Mouse (Mus musculus): ENCODE results near the gene Sult2b1. TPM values are rescaled to one million over a fixed set of nuclear protein-coding genes. Genes with fewer than 3 reads are reported as not detected.
A peak's percentile ranks its signal among the peaks of the same experiment; 100 is the strongest.

Sult2b1 gene
- polyA plus RNA-seq, 1 experiment: not detected

- no peak for TF ChIP-seq TAL1 (IDR thresholded peaks at IDR 0.05; ENCODE audit: low read length)
- TF ChIP-seq GATA1 (IDR thresholded peaks at IDR 0.05; ENCODE audit: low read length): no peak
- Histone ChIP-seq H3K36me3 (ENCODE audit: control insufficient read depth) (peaks cover 33% of the 10 kb centered on the region), H3K9me3 (ENCODE audit: control insufficient read depth, low read length) (no peaks in the 10 kb centered on the region), H3K4me1 (ENCODE audit: control insufficient read depth) (no peaks in the 10 kb centered on the region), H3K4me3 (replicated peaks) (no peak overlapping the region), H3K27me3 (ENCODE audit: control insufficient read depth) (peaks cover 6% of the 10 kb centered on the region; the same call in 1 of the 2 replicates)
These were observed 36.4 kb upstream of the Sult2b1 start for GRCm38 (mm10) chr7:45820913-45821312.

- Histone ChIP-seq H3K27me3 (ENCODE audit: control insufficient read depth) (peaks cover 6% of the 10 kb centered on the region; the same call in 1 of the 2 replicates), H3K4me3 (replicated peaks) (no peak overlapping the region), H3K36me3 (ENCODE audit: control insufficient read depth) (peaks cover 22% of the 10 kb centered on the region), H3K9me3 (ENCODE audit: control insufficient read depth, low read length) (no peaks in the 10 kb centered on the region), H3K4me1 (ENCODE audit: control insufficient read depth) (peaks cover 9% of the 10 kb centered on the region)
- TF ChIP-seq TAL1 (IDR thresholded peaks at IDR 0.05; ENCODE audit: low read length) (no peak), GATA1 (IDR thresholded peaks at IDR 0.05; ENCODE audit: low read length) (no peak)
These were observed 35.4 kb upstream of the Sult2b1 start for GRCm38 (mm10) chr7:45819843-45820242.

GRCm38 (mm10) chr7:45815984-45816351, 31.5 kb upstream of the Sult2b1 start:
- no peak for TF ChIP-seq TAL1 (IDR thresholded peaks at IDR 0.05; ENCODE audit: low read length)

GRCm38 (mm10) chr7:45815323-45815983, 31.0 kb upstream of the Sult2b1 start:
- H3K4me1 ChIP-seq (ENCODE audit: control insufficient read depth): peaks cover 32% of the 10 kb centered on the region
- H3K36me3 ChIP-seq (ENCODE audit: control insufficient read depth): peaks cover 27% of the 10 kb centered on the region
- no peak for TF ChIP-seq GATA1 (IDR thresholded peaks at IDR 0.05; ENCODE audit: low read length)
- TF ChIP-seq TAL1 (IDR thresholded peaks at IDR 0.05; ENCODE audit: low read length): no peak
- no peaks in the 10 kb centered on the region for H3K9me3 ChIP-seq (ENCODE audit: control insufficient read depth, low read length)
- peak overlapping the region; percentile 92 for H3K4me3 ChIP-seq (replicated peaks)
- peaks cover 6% of the 10 kb centered on the region; the same call in 1 of the 2 replicates for H3K27me3 ChIP-seq (ENCODE audit: control insufficient read depth)

More at GRCm38 (mm10) chr7:45815984-45816351, 31.5 kb upstream of the Sult2b1 start:
- Histone ChIP-seq H3K36me3 (ENCODE audit: control insufficient read depth) (peaks cover 22% of the 10 kb centered on the region), H3K4me3 (replicated peaks) (no peak overlapping the region), H3K4me1 (ENCODE audit: control insufficient read depth) (peaks cover 32% of the 10 kb centered on the region), H3K9me3 (ENCODE audit: control insufficient read depth, low read length) (no peaks in the 10 kb centered on the region), H3K27me3 (ENCODE audit: control insufficient read depth) (peaks cover 6% of the 10 kb centered on the region; the same call in 1 of the 2 replicates)

GRCm38 (mm10) chr7:45814841-45815240, 30.4 kb upstream of the Sult2b1 start:
- Histone ChIP-seq H3K27me3 (ENCODE audit: control insufficient read depth) (peaks cover 6% of the 10 kb centered on the region; the same call in 1 of the 2 replicates), H3K36me3 (ENCODE audit: control insufficient read depth) (peaks cover 33% of the 10 kb centered on the region), H3K4me1 (ENCODE audit: control insufficient read depth) (peaks cover 32% of the 10 kb centered on the region), H3K9me3 (ENCODE audit: control insufficient read depth, low read length) (no peaks in the 10 kb centered on the region), H3K4me3 (replicated peaks) (peak overlapping the region; percentile 92)
- TF ChIP-seq TAL1 (IDR thresholded peaks at IDR 0.05; ENCODE audit: low read length) (no peak), GATA1 (IDR thresholded peaks at IDR 0.05; ENCODE audit: low read length) (no peak)

GRCm38 (mm10) chr7:45813787-45814779, 29.6 kb upstream of the Sult2b1 start, which contains the start of gene Cyth2:
Gene Cyth2, minus strand, starts transcription at chr7:45814581.
- H3K4me1 ChIP-seq (ENCODE audit: control insufficient read depth): peaks cover 32% of the 10 kb centered on the region
- no peaks in the 10 kb centered on the region for H3K9me3 ChIP-seq (ENCODE audit: control insufficient read depth, low read length)
- H3K36me3 ChIP-seq (ENCODE audit: control insufficient read depth): peaks cover 41% of the 10 kb centered on the region
- TF ChIP-seq TAL1 (IDR thresholded peaks at IDR 0.05; ENCODE audit: low read length) (no peak), GATA1 (IDR thresholded peaks at IDR 0.05; ENCODE audit: low read length) (no peak)
- H3K4me3 ChIP-seq (replicated peaks): peak within 1 kb of the TSS; percentile 92
- H3K27me3 ChIP-seq (ENCODE audit: control insufficient read depth): peaks cover 1% of the 10 kb centered on the region; the same call in 1 of the 2 replicates

- Histone ChIP-seq H3K4me1 (ENCODE audit: control insufficient read depth) (peaks cover 32% of the 10 kb centered on the region), H3K4me3 (replicated peaks) (peak overlapping the region; percentile 92), H3K36me3 (ENCODE audit: control insufficient read depth) (peaks cover 53% of the 10 kb centered on the region), H3K27me3 (ENCODE audit: control insufficient read depth) (no peaks in the 10 kb centered on the region), H3K9me3 (ENCODE audit: control insufficient read depth, low read length) (no peaks in the 10 kb centered on the region)
- no peak for TF ChIP-seq GATA1 (IDR thresholded peaks at IDR 0.05; ENCODE audit: low read length)
- TF ChIP-seq TAL1 (IDR thresholded peaks at IDR 0.05; ENCODE audit: low read length): no peak
These were observed 28.5 kb upstream of the Sult2b1 start for GRCm38 (mm10) chr7:45812921-45813320.

- H3K36me3 ChIP-seq (ENCODE audit: control insufficient read depth): peaks cover 72% of the 10 kb centered on the region
These were observed 25.0 kb upstream of the Sult2b1 start for GRCm38 (mm10) chr7:45809276-45810075.

More at GRCm38 (mm10) chr7:45809276-45810075, 25.0 kb upstream of the Sult2b1 start:
- no peaks in the 10 kb centered on the region for H3K9me3 ChIP-seq (ENCODE audit: control insufficient read depth, low read length)
- TF ChIP-seq TAL1 (IDR thresholded peaks at IDR 0.05; ENCODE audit: low read length): no peak
- TF ChIP-seq GATA1 (IDR thresholded peaks at IDR 0.05; ENCODE audit: low read length): no peak
- H3K27me3 ChIP-seq (ENCODE audit: control insufficient read depth): no peaks in the 10 kb centered on the region
- H3K4me3 ChIP-seq (replicated peaks): no peak overlapping the region
- H3K4me1 ChIP-seq (ENCODE audit: control insufficient read depth): peaks cover 20% of the 10 kb centered on the region
